Mouse (Mus musculus): Measurements from ENCODE around the gene Mettl26.

The Mettl26 gene

GRCm38 (mm10) chr17:25885636-25886035 lies 10.8 kb downstream of the Mettl26 start:
- DNase-seq (ENCODE audit: low spot score), result no peak

- DNase-seq (ENCODE audit: low spot score), result no peak
Measured at GRCm38 (mm10) chr17:25886806-25887205, 11.9 kb downstream of the Mettl26 start.

GRCm38 (mm10) chr17:25887467-25887866 lies 12.6 kb downstream of the Mettl26 start:
- DNase-seq (ENCODE audit: low spot score), result no peak

- no peak for DNase-seq (ENCODE audit: low spot score)
Measured at GRCm38 (mm10) chr17:25888837-25889236, 14.0 kb downstream of the Mettl26 start.

- peak; percentile 29 for DNase-seq (ENCODE audit: low spot score)
Measured at GRCm38 (mm10) chr17:25893975-25894617, 19.2 kb downstream of the Mettl26 start.

- no peak for DNase-seq (ENCODE audit: low spot score)
Measured at GRCm38 (mm10) chr17:25895415-25895814, 20.5 kb downstream of the Mettl26 start.

GRCm38 (mm10) chr17:25895891-25896290 lies 21.0 kb downstream of the Mettl26 start:
- DNase-seq (ENCODE audit: low spot score), result no peak

GRCm38 (mm10) chr17:25900193-25900592 lies 25.3 kb downstream of the Mettl26 start:
- DNase-seq (ENCODE audit: low spot score), result no peak

- DNase-seq (ENCODE audit: low spot score), result no peak
Measured at GRCm38 (mm10) chr17:25903061-25903460, 28.2 kb downstream of the Mettl26 start.

- no peak for DNase-seq (ENCODE audit: low spot score)
Measured at GRCm38 (mm10) chr17:25907640-25908039, 32.8 kb downstream of the Mettl26 start.

GRCm38 (mm10) chr17:25911816-25912215 lies 36.9 kb downstream of the Mettl26 start:
- DNase-seq (ENCODE audit: low spot score), result no peak

GRCm38 (mm10) chr17:25913186-25913876 lies 38.5 kb downstream of the Mettl26 start:
- no peak for DNase-seq (ENCODE audit: low spot score)

- no peak for DNase-seq (ENCODE audit: low spot score)
Measured at GRCm38 (mm10) chr17:25913877-25914275, 39.0 kb downstream of the Mettl26 start.

- no peak for DNase-seq (ENCODE audit: low spot score)
Measured at GRCm38 (mm10) chr17:25914295-25914694, 39.4 kb downstream of the Mettl26 start.

GRCm38 (mm10) chr17:25916931-25917647 lies 42.2 kb downstream of the Mettl26 start:
- DNase-seq (ENCODE audit: low spot score), result no peak

GRCm38 (mm10) chr17:25918037-25918750 lies 43.3 kb downstream of the Mettl26 start:
- no peak for DNase-seq (ENCODE audit: low spot score)

GRCm38 (mm10) chr17:25919144-25919785 lies 44.4 kb downstream of the Mettl26 start, which contains the start of gene Rab40c:
Gene Rab40c (minus strand): TSS chr17:25919727.
- DNase-seq (ENCODE audit: low spot score), result peak; percentile 33

GRCm38 (mm10) chr17:25919786-25920642 lies 45.1 kb downstream of the Mettl26 start:
- DNase-seq (ENCODE audit: low spot score), result peak; percentile 99

GRCm38 (mm10) chr17:25922120-25922519 lies 47.2 kb downstream of the Mettl26 start:
- DNase-seq (ENCODE audit: low spot score), result no peak

- no peak for DNase-seq (ENCODE audit: low spot score)
Measured at GRCm38 (mm10) chr17:25925348-25925747, 50.5 kb downstream of the Mettl26 start.

All from ovary, postnatal 10 days (tissue).